Mouse (Mus musculus) neural tube, embryonic 14.5 days (tissue): ENCODE data around the gene Zbtb7b. TPM values are rescaled to one million over a fixed set of nuclear protein-coding genes. Genes with fewer than 3 reads are reported as not detected.

Experiments used
- ATAC-seq: fragments of 200-750 bp; cut with Nextera tagmentation; 2 replicates; pipeline ENCODE4 v1.8.0; 2017; ENCODE audit warnings: low read depth, mild to moderate bottlenecking, moderate TSS enrichment, moderate library complexity
- H3K27ac ChIP-seq: fragments of 300-500 bp; sonication (generic); 2 replicates; pipeline ENCODE4 v1.5.1; 2014; ENCODE audit warnings: low read depth, mild to moderate bottlenecking, control low read depth, low read length, moderate library complexity, mixed read lengths
- H3K27me3 ChIP-seq: fragments of 300-500 bp; sonication (generic); 2 replicates; pipeline ENCODE4 v1.6.1; 2014; ENCODE audit warnings: low read length; ENCODE audit not compliant: control insufficient read depth, insufficient read depth
- H3K36me3 ChIP-seq: fragments of 300-500 bp; sonication (generic); 2 replicates; pipeline ENCODE4 v1.6.1; 2014; ENCODE audit warnings: low read length, mixed read lengths; ENCODE audit not compliant: control insufficient read depth, insufficient read depth
- H3K4me1 ChIP-seq: fragments of 300-500 bp; sonication (generic); 2 replicates; pipeline ENCODE4 v1.6.1; 2014; ENCODE audit warnings: low read length; ENCODE audit not compliant: control insufficient read depth, insufficient read depth
- H3K4me2 ChIP-seq: fragments of 300-500 bp; sonication (generic); 2 replicates; pipeline ENCODE4 v1.6.1; 2014; ENCODE audit warnings: mild to moderate bottlenecking, low read depth, low read length, control low read depth
- H3K4me3 ChIP-seq: fragments of 300-500 bp; sonication (generic); 2 replicates; pipeline ENCODE4 v1.5.1; 2014; ENCODE audit warnings: low read depth, low read length, control low read depth, mixed read lengths
- H3K9ac ChIP-seq: fragments of 300-500 bp; sonication (generic); replicated peaks from 2 replicates; pipeline ENCODE4 v1.6.1; 2014; ENCODE audit warnings: low read depth, mild to moderate bottlenecking, control low read depth, low read length, mixed read lengths
- H3K9me3 ChIP-seq: fragments of 300-500 bp; sonication (generic); 2 replicates; pipeline ENCODE4 v1.6.1; 2016; ENCODE audit warnings: low read length; ENCODE audit not compliant: control insufficient read depth
- WGBS: fragments of 180-500 bp; shearing (Covaris S2); extraction: QIAGEN DNeasy Blood & Tissue Kit; methylation state at CpG from one replicate; pipeline ENCODE4 v1.1.7; 2014; 5-methylcytosine and 5-hydroxymethylcytosine counted together
- polyA plus RNA-seq: library from polyadenylated mRNA; unstranded; fragments of >200 nt; fragmentation: Nextera tagmentation; extraction: Ambion mirVana; gene quantifications from 2 replicates; pipeline ENCODE4 v1.2.1, GENCODE M21; 2014

The Zbtb7b gene
- polyA plus RNA-seq, 1 experiment from 2014 or later = 0.78 TPM

DNA sequence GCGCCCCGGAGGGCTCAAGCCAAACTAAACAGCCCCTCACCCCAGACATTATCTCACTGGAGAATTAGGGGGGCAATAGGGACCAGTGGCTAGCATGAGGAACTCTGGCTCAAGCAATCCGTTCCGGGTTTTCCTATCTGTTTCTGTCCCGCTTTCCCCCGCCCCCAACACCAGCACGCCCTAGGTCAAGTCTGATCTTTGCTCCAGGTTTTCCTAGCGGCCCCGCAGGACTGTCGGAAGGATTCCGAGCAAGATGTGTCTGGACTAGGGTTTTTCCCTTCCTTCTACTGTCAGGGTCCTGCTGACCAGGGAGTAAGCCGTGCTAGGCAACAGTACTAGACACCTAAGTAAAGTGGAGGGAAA is 299 bp upstream of the Zbtb7b start:
- no peaks in the 10 kb centered on the region for H3K36me3 ChIP-seq
- no peaks in the 10 kb centered on the region for H3K9me3 ChIP-seq
- WGBS = 0% methylated on average over 11 of the region's 12 CpGs
- no peak for ATAC-seq
- peaks cover 28% of the 10 kb centered on the region for H3K4me1 ChIP-seq
- peak overlapping the region; percentile 45 for H3K4me3 ChIP-seq
- H3K27me3 ChIP-seq = peaks cover 5% of the 10 kb centered on the region; the same call in 1 of the 2 replicates
- H3K27ac ChIP-seq = no peak overlapping the region
- H3K9ac ChIP-seq = no peak overlapping the region
- peak overlapping the region; percentile 97 for H3K4me2 ChIP-seq

GRCm38 (mm10) chr3:89393605-89394004 is 971 bp downstream of the Zbtb7b start:
- H3K9me3 ChIP-seq = no peaks in the 10 kb centered on the region
- H3K9ac ChIP-seq = peak overlapping the region; percentile 29; the same call in 1 of the 2 replicates
- 0% methylated on average over 15 of the region's 15 CpGs for WGBS
- peak; percentile 91 for ATAC-seq
- H3K36me3 ChIP-seq = no peaks in the 10 kb centered on the region
- H3K4me3 ChIP-seq = peak overlapping the region; percentile 45
- peak overlapping the region; percentile 97 for H3K4me2 ChIP-seq
- H3K27ac ChIP-seq = peak overlapping the region; percentile 41; the same call in 1 of the 2 replicates
- H3K4me1 ChIP-seq = peaks cover 28% of the 10 kb centered on the region
- H3K27me3 ChIP-seq = peaks cover 5% of the 10 kb centered on the region; the same call in 1 of the 2 replicates

GRCm38 (mm10) chr3:89392871-89393311 is 1.7 kb downstream of the Zbtb7b start:
- Histone ChIP-seq H3K9ac (no peak overlapping the region), H3K4me3 (peak overlapping the region; percentile 45)

GRCm38 (mm10) chr3:89391663-89392511 is 2.7 kb downstream of the Zbtb7b start:
- WGBS = under 1% methylated on average over 51 of the region's 56 CpGs
- H3K27me3 ChIP-seq = peaks cover 5% of the 10 kb centered on the region; the same call in 1 of the 2 replicates
- no peaks in the 10 kb centered on the region for H3K36me3 ChIP-seq
- H3K9ac ChIP-seq = peak overlapping the region; percentile 55
- H3K4me1 ChIP-seq = peaks cover 28% of the 10 kb centered on the region
- peak overlapping the region; percentile 97 for H3K4me2 ChIP-seq
- H3K9me3 ChIP-seq = no peaks in the 10 kb centered on the region
- H3K4me3 ChIP-seq = peak overlapping the region; percentile 45
- no peak for ATAC-seq
- no peak overlapping the region for H3K27ac ChIP-seq

More at GRCm38 (mm10) chr3:89392871-89393311, 1.7 kb downstream of the Zbtb7b start:
- Histone ChIP-seq H3K27me3 (peaks cover 5% of the 10 kb centered on the region; the same call in 1 of the 2 replicates), H3K4me2 (peak overlapping the region; percentile 97), H3K36me3 (no peaks in the 10 kb centered on the region), H3K27ac (no peak overlapping the region), H3K9me3 (no peaks in the 10 kb centered on the region), H3K4me1 (peaks cover 28% of the 10 kb centered on the region)
- ATAC-seq = no peak
- under 1% methylated on average over 21 of the region's 24 CpGs for WGBS

- peak overlapping the region; percentile 97 for H3K4me2 ChIP-seq
- H3K4me3 ChIP-seq = peak overlapping the region; percentile 45
- peaks cover 24% of the 10 kb centered on the region for H3K4me1 ChIP-seq
- H3K27me3 ChIP-seq = peaks cover 5% of the 10 kb centered on the region; the same call in 1 of the 2 replicates
- no peak for ATAC-seq
- H3K27ac ChIP-seq = no peak overlapping the region
- H3K9me3 ChIP-seq = no peaks in the 10 kb centered on the region
- no peaks in the 10 kb centered on the region for H3K36me3 ChIP-seq
- WGBS = 12% methylated on average over 19 of the region's 19 CpGs
- peak overlapping the region; percentile 55 for H3K9ac ChIP-seq
Observed at GRCm38 (mm10) chr3:89390699-89391662, 3.6 kb downstream of the Zbtb7b start.

DNA sequence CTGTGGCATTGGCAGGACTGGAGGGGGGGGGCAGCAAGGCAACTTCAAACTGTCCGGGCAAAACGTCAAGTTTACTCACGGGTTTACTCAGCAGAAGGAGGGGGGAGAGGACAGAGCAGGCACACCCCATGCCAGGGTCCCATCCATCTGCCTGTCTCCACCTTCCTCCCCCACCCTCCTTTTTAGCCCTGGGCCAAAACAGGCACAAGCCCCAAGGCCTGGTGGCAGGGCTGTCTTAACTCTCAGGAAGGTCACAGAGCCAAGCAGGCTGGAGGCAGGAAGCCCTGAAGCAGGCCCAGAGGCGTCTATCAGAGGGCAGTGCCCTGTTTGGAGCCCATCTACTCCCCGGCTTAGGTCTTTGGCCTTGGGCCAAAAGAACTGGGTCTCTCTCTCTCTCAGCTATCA is 4.5 kb downstream of the Zbtb7b start:
- Histone ChIP-seq H3K9ac (no peak overlapping the region), H3K27ac (no peak overlapping the region), H3K4me1 (peaks cover 21% of the 10 kb centered on the region), H3K9me3 (no peaks in the 10 kb centered on the region), H3K4me2 (no peak overlapping the region), H3K36me3 (no peaks in the 10 kb centered on the region), H3K4me3 (no peak overlapping the region), H3K27me3 (peaks cover 2% of the 10 kb centered on the region; the same call in 1 of the 2 replicates)
- WGBS = 58% methylated on average over 5 of the region's 5 CpGs
- no peak for ATAC-seq

DNA sequence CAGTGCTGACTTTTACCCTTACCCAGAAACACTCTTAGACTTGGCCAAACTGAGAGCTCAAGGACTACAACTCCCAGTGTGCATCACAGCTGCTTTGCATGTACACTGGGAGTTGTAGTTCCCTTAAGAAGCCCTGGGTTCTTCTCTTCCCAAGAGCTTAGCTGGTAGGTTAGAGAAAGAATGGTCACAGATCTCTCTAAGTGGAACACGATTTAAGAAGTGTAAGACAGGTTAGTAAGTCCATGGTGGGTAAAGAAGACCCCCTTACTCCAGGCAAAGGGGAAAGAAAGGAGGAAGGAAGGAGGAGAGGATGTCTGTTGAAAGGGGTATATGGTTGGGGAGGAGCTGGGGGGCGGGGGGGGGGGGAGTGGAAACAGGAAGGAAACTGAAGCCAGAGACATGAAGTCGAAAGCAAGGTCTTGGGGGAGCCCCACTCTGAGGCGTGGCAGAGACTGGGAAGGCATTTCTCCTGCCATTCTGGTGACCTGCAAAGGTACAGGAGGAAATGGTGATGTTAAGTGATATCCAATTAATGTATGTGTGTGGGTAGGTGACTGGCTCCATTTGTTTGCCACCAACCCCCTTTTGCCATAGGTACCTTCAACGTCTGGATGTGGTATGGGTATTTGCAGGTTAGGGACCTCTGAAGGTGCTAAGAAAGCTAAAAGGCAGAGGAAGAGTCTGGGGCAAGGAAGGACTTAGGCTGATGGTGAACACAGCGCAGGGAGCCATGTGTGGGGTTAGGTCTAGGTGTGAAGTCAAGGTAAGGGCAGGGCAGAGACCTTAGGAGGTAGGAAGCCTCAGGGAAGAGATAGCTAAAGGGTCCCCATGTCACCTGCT is 5.5 kb downstream of the Zbtb7b start:
- no peak overlapping the region for H3K4me2 ChIP-seq
- no peak for ATAC-seq
- H3K4me1 ChIP-seq = peaks cover 18% of the 10 kb centered on the region
- H3K27me3 ChIP-seq = 0 out of 2 replicates have a peak, but pooled peaks cover 2% of the 10 kb centered on the region
- no peaks in the 10 kb centered on the region for H3K9me3 ChIP-seq
- no peak overlapping the region for H3K27ac ChIP-seq
- no peak overlapping the region for H3K4me3 ChIP-seq
- 67% methylated on average over 5 of the region's 6 CpGs for WGBS
- no peaks in the 10 kb centered on the region for H3K36me3 ChIP-seq
- no peak overlapping the region for H3K9ac ChIP-seq
